Mouse (Mus musculus): ENCODE results near the gene AU021092. TPM values are rescaled to one million over a fixed set of nuclear protein-coding genes. Genes with fewer than 3 reads are reported as not detected.
A peak's percentile ranks its signal among the peaks of the same experiment; 100 is the strongest.
"Not testable (repeated sequence)": the region's sequence is repeated elsewhere in the genome, so short reads cannot be mapped to it uniquely, and the experiment has no call there.

AU021092 gene
- polyA plus RNA-seq, 1 experiment from 2014 or later: 4.1 TPM

- WGBS: 2% methylated on average over 47 of the region's 47 CpGs
- Histone ChIP-seq H3K9me3 (no peaks in the 10 kb centered on the region), H3K9ac (peak within 1 kb of the TSS; percentile 70), H3K4me2 (replicated peaks) (peak within 1 kb of the TSS; percentile 76), H3K27ac (no peak within 1 kb of the TSS), H3K27me3 (replicated peaks) (no peaks in the 10 kb centered on the region), H3K36me3 (peaks cover 4% of the 10 kb centered on the region), H3K4me3 (replicated peaks) (peak within 1 kb of the TSS; percentile 76), H3K4me1 (replicated peaks) (peaks cover 6% of the 10 kb centered on the region; the same call in 1 of the 2 replicates)
- peak; percentile 99 for ATAC-seq
Observed at GRCm38 (mm10) chr16:5233418-5234313, 11.6 kb upstream of the AU021092 start, which contains the start of gene Alg1. Alg1 (plus strand) TSS chr16:5233621.

GRCm38 (mm10) chr16:5232982-5233381 lies 10.9 kb upstream of the AU021092 start:
- H3K4me2 ChIP-seq (replicated peaks): peak overlapping the region; percentile 76; the same call in 1 of the 2 replicates
- no peaks in the 10 kb centered on the region for H3K27me3 ChIP-seq (replicated peaks)
- peaks cover 4% of the 10 kb centered on the region for H3K36me3 ChIP-seq
- no peaks in the 10 kb centered on the region for H3K9me3 ChIP-seq
- H3K4me1 ChIP-seq (replicated peaks): peaks cover 6% of the 10 kb centered on the region; the same call in 1 of the 2 replicates
- 71% methylated on average over 4 of the region's 4 CpGs for WGBS
- no peak overlapping the region for H3K27ac ChIP-seq
- no peak; the same call in 1 of the 2 replicates for ATAC-seq
- peak overlapping the region; percentile 76; the same call in 1 of the 2 replicates for H3K4me3 ChIP-seq (replicated peaks)
- H3K9ac ChIP-seq: no peak overlapping the region

GRCm38 (mm10) chr16:5228103-5228502 lies 6.0 kb upstream of the AU021092 start:
- not testable (repeated sequence) for H3K27me3 ChIP-seq (replicated peaks); H3K4me3 ChIP-seq (replicated peaks); H3K4me1 ChIP-seq (replicated peaks); H3K9ac ChIP-seq; ATAC-seq; H3K4me2 ChIP-seq (replicated peaks); H3K36me3 ChIP-seq; H3K27ac ChIP-seq; H3K9me3 ChIP-seq
- 68% methylated on average over 3 of the region's 3 CpGs for WGBS

GRCm38 (mm10) chr16:5227501-5227900 lies 5.4 kb upstream of the AU021092 start:
- not testable (repeated sequence) for H3K9me3 ChIP-seq; H3K4me2 ChIP-seq (replicated peaks); H3K4me1 ChIP-seq (replicated peaks); H3K27ac ChIP-seq; H3K36me3 ChIP-seq; H3K9ac ChIP-seq; H3K4me3 ChIP-seq (replicated peaks); H3K27me3 ChIP-seq (replicated peaks); ATAC-seq
- 75% methylated on average over 19 of the region's 19 CpGs for WGBS

- H3K9ac ChIP-seq; H3K27ac ChIP-seq; H3K36me3 ChIP-seq; H3K27me3 ChIP-seq (replicated peaks); ATAC-seq; H3K4me2 ChIP-seq (replicated peaks); H3K4me1 ChIP-seq (replicated peaks); H3K4me3 ChIP-seq (replicated peaks); H3K9me3 ChIP-seq: not testable (repeated sequence)
- 2% methylated on average over 1 of the region's 1 CpGs for WGBS
Observed at GRCm38 (mm10) chr16:5226534-5226933, 4.4 kb upstream of the AU021092 start.

- Histone ChIP-seq H3K9ac (no peak overlapping the region), H3K36me3 (no peaks in the 10 kb centered on the region), H3K4me2 (replicated peaks) (no peak overlapping the region), H3K27me3 (replicated peaks) (peaks cover 2% of the 10 kb centered on the region; the same call in 1 of the 2 replicates), H3K4me3 (replicated peaks) (no peak overlapping the region), H3K9me3 (no peaks in the 10 kb centered on the region), H3K27ac (no peak overlapping the region), H3K4me1 (replicated peaks) (no peaks in the 10 kb centered on the region)
- WGBS: 65% methylated on average over 4 of the region's 4 CpGs
- ATAC-seq: no peak
Observed at GRCm38 (mm10) chr16:5221403-5221802, 696 bp downstream of the AU021092 start.

GRCm38 (mm10) chr16:5217341-5218133 lies 4.6 kb downstream of the AU021092 start:
- Histone ChIP-seq H3K4me1 (replicated peaks) (no peaks in the 10 kb centered on the region), H3K27ac (no peak overlapping the region), H3K36me3 (no peaks in the 10 kb centered on the region), H3K27me3 (replicated peaks) (peaks cover 2% of the 10 kb centered on the region; the same call in 1 of the 2 replicates), H3K4me3 (replicated peaks) (no peak overlapping the region), H3K4me2 (replicated peaks) (no peak overlapping the region), H3K9ac (no peak overlapping the region), H3K9me3 (no peaks in the 10 kb centered on the region)
- no peak for ATAC-seq
- WGBS: 71% methylated on average over 5 of the region's 5 CpGs

- Histone ChIP-seq H3K27me3 (replicated peaks) (0 out of 2 replicates have a peak, but pooled peaks cover 2% of the 10 kb centered on the region), H3K4me2 (replicated peaks) (no peak overlapping the region), H3K4me3 (replicated peaks) (no peak overlapping the region), H3K27ac (no peak overlapping the region), H3K9me3 (no peaks in the 10 kb centered on the region), H3K36me3 (no peaks in the 10 kb centered on the region), H3K4me1 (replicated peaks) (no peaks in the 10 kb centered on the region), H3K9ac (no peak overlapping the region)
- no peak for ATAC-seq
- WGBS: 48% methylated on average over 6 of the region's 6 CpGs
Observed at GRCm38 (mm10) chr16:5216686-5217085, 5.4 kb downstream of the AU021092 start.

GRCm38 (mm10) chr16:5214126-5214525 lies 8.0 kb downstream of the AU021092 start:
- Histone ChIP-seq H3K4me1 (replicated peaks) (no peaks in the 10 kb centered on the region), H3K36me3 (no peaks in the 10 kb centered on the region), H3K9ac (no peak overlapping the region), H3K4me3 (replicated peaks) (no peak overlapping the region), H3K27ac (no peak overlapping the region), H3K9me3 (no peaks in the 10 kb centered on the region), H3K27me3 (replicated peaks) (0 out of 2 replicates have a peak, but pooled peaks cover 2% of the 10 kb centered on the region), H3K4me2 (replicated peaks) (no peak overlapping the region)
- no peak for ATAC-seq
- 89% methylated on average over 2 of the region's 2 CpGs for WGBS

- Histone ChIP-seq H3K9me3 (no peaks in the 10 kb centered on the region), H3K27ac (no peak overlapping the region), H3K4me1 (replicated peaks) (no peaks in the 10 kb centered on the region), H3K36me3 (no peaks in the 10 kb centered on the region), H3K4me3 (replicated peaks) (no peak overlapping the region), H3K9ac (no peak overlapping the region), H3K4me2 (replicated peaks) (no peak overlapping the region), H3K27me3 (replicated peaks) (no peaks in the 10 kb centered on the region)
- no peak for ATAC-seq
- 84% methylated on average over 3 of the region's 3 CpGs for WGBS
Observed at GRCm38 (mm10) chr16:5212150-5212549, 9.9 kb downstream of the AU021092 start.

GRCm38 (mm10) chr16:5210365-5210764 lies 11.7 kb downstream of the AU021092 start:
- no peaks in the 10 kb centered on the region for H3K9me3 ChIP-seq
- no peak overlapping the region for H3K4me3 ChIP-seq (replicated peaks)
- WGBS: 71% methylated on average over 2 of the region's 2 CpGs
- H3K27ac ChIP-seq: no peak overlapping the region
- no peaks in the 10 kb centered on the region for H3K27me3 ChIP-seq (replicated peaks)
- no peak overlapping the region for H3K4me2 ChIP-seq (replicated peaks)
- H3K36me3 ChIP-seq: no peaks in the 10 kb centered on the region
- H3K9ac ChIP-seq: no peak overlapping the region
- H3K4me1 ChIP-seq (replicated peaks): no peaks in the 10 kb centered on the region
- no peak for ATAC-seq

- Histone ChIP-seq H3K27ac (no peak overlapping the region), H3K4me3 (replicated peaks) (no peak overlapping the region), H3K9me3 (no peaks in the 10 kb centered on the region), H3K36me3 (no peaks in the 10 kb centered on the region), H3K4me1 (replicated peaks) (0 out of 2 replicates have a peak, but pooled peaks cover 4% of the 10 kb centered on the region), H3K9ac (no peak overlapping the region), H3K27me3 (replicated peaks) (no peaks in the 10 kb centered on the region), H3K4me2 (replicated peaks) (no peak overlapping the region)
- WGBS: 65% methylated on average over 5 of the region's 5 CpGs
- ATAC-seq: no peak
Observed at GRCm38 (mm10) chr16:5206051-5206450, 16.0 kb downstream of the AU021092 start.

All from intestine, embryonic 15.5 days (tissue).